Mouse (Mus musculus) limb, embryonic 11.5 days (tissue): ENCODE results near the gene Cse1l. TPM values are rescaled to one million over a fixed set of nuclear protein-coding genes. Genes with fewer than 3 reads are reported as not detected.

Experiments used
- ATAC-seq: fragments of 200-750 bp; cut with Nextera tagmentation; 2 replicates; pipeline ENCODE4 v1.8.0; 2017; ENCODE audit warnings: low read depth; ENCODE audit not compliant: insufficient number of reproducible peaks, low FRiP score, low TSS enrichment
- DNase-seq: peaks from one replicate; pipeline ENCODE4 v3.0.0-alpha.2; 2015; ENCODE audit warnings: low spot score
- H3K27ac ChIP-seq: fragments of 300-500 bp; sonication (generic); replicated peaks from 2 replicates; pipeline ENCODE4 v1.5.1; 2014; ENCODE audit warnings: low read depth, mild to moderate bottlenecking, low read length
- H3K27me3 ChIP-seq: fragments of 300-500 bp; sonication (generic); 2 replicates; pipeline ENCODE4 v1.6.1; 2014; ENCODE audit warnings: mild to moderate bottlenecking, low read length, mixed read lengths; ENCODE audit not compliant: control insufficient read depth, insufficient read depth
- H3K36me3 ChIP-seq: fragments of 300-500 bp; sonication (generic); 2 replicates; pipeline ENCODE4 v1.6.1; 2014; ENCODE audit warnings: mild to moderate bottlenecking, low read length, moderate library complexity, mixed read lengths; ENCODE audit not compliant: control insufficient read depth, insufficient read depth
- H3K4me1 ChIP-seq: fragments of 300-500 bp; sonication (generic); 2 replicates; pipeline ENCODE4 v1.6.1; 2014; ENCODE audit warnings: low read length, mixed read lengths; ENCODE audit not compliant: control insufficient read depth, insufficient read depth
- H3K4me2 ChIP-seq: fragments of 300-500 bp; sonication (generic); 2 replicates; pipeline ENCODE4 v1.6.1; 2014; ENCODE audit warnings: low read depth, mild to moderate bottlenecking, moderate library complexity; ENCODE audit not compliant: severe bottlenecking
- H3K4me3 ChIP-seq: fragments of 300-500 bp; sonication (generic); 2 replicates; pipeline ENCODE4 v1.5.1; 2014; ENCODE audit warnings: low read depth, low read length
- H3K9ac ChIP-seq: fragments of 300-500 bp; sonication (generic); 2 replicates; pipeline ENCODE4 v1.6.1; 2014; ENCODE audit warnings: mild to moderate bottlenecking, low read length
- H3K9me3 ChIP-seq: fragments of 300-500 bp; sonication (generic); 2 replicates; pipeline ENCODE4 v1.6.1; 2016; ENCODE audit warnings: low read length; ENCODE audit not compliant: control insufficient read depth
- WGBS: fragments of 180-500 bp; shearing (Covaris S2); extraction: QIAGEN DNeasy Blood & Tissue Kit; methylation state at CpG from one replicate; pipeline ENCODE4 v1.1.7; 2014; 5-methylcytosine and 5-hydroxymethylcytosine counted together
- polyA plus RNA-seq: library from polyadenylated mRNA; unstranded; fragments of >200 nt; fragmentation: Nextera tagmentation; extraction: Ambion mirVana; gene quantifications from 2 replicates; pipeline ENCODE4 v1.2.1, GENCODE M21; 2014

Gene Cse1l
- polyA plus RNA-seq, 1 experiment from 2014 or later = 226 TPM

- 73% methylated on average over 8 of the region's 8 CpGs for WGBS
- DNase-seq (no peak), ATAC-seq (no peak)
- no peak overlapping the region for H3K27ac ChIP-seq
- H3K4me2 ChIP-seq = no peak overlapping the region
- peaks cover 15% of the 10 kb centered on the region for H3K36me3 ChIP-seq
- no peaks in the 10 kb centered on the region for H3K27me3 ChIP-seq
- no peak overlapping the region for H3K4me3 ChIP-seq
- H3K9ac ChIP-seq = no peak overlapping the region
- no peaks in the 10 kb centered on the region for H3K9me3 ChIP-seq
- H3K4me1 ChIP-seq = no peaks in the 10 kb centered on the region
Observed at GRCm38 (mm10) chr2:166963257-166963656, 57.4 kb downstream of the Cse1l start.

DNA sequence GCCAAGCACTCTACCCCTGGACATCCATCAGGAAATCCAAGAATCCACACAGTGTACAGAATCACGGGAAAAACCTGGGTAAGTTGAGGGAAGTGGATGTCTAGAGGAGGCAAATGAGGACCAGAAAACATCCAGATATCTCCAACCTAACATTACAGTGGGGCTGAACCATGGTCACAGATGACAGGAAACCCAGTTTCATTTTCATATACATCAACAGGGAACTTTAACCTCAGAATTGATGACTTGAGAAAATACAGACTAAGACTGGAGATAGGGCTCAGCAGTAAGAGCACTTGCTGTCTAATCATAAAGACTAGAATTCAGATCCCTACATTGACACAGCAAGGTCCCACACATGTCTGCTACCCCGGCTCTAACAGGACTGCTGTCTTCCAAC is 58.9 kb downstream of the Cse1l start:
- Histone ChIP-seq H3K27me3 (no peaks in the 10 kb centered on the region), H3K9ac (no peak overlapping the region), H3K4me3 (no peak overlapping the region), H3K4me1 (no peaks in the 10 kb centered on the region), H3K4me2 (no peak overlapping the region), H3K9me3 (no peaks in the 10 kb centered on the region), H3K27ac (no peak overlapping the region), H3K36me3 (peaks cover 9% of the 10 kb centered on the region)
- 90% methylated on average over 2 of the region's 2 CpGs for WGBS
- no peak for DNase-seq
- no peak for ATAC-seq

DNA sequence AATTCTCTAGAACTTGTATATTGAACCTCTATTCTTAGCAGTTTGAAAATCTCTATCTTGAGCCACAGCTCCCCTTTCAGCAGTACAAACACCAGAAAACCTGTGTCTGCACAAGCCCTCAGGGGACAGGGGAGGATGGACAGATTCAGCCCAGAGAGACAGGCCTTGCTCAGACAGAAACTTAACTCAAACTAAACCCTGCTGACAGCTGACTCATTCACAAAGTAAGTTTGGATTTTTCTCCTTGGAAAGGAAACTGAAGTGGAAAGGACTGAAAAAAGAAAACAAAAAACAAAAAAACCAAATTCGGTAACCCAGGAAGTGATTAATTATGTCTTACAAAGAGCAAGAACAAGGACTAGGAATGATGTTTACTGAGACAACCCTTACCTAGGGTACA is 67.3 kb downstream of the Cse1l start:
- Histone ChIP-seq H3K27ac (no peak overlapping the region), H3K4me2 (no peak overlapping the region), H3K9me3 (no peaks in the 10 kb centered on the region), H3K36me3 (no peaks in the 10 kb centered on the region), H3K27me3 (no peaks in the 10 kb centered on the region), H3K9ac (no peak overlapping the region), H3K4me3 (no peak overlapping the region), H3K4me1 (peaks cover 11% of the 10 kb centered on the region; the same call in 1 of the 2 replicates)
- ATAC-seq (no peak), DNase-seq (no peak)
- 84% methylated on average over 1 of the region's 1 CpGs for WGBS

- Histone ChIP-seq H3K27me3 (no peaks in the 10 kb centered on the region), H3K4me2 (no peak overlapping the region), H3K36me3 (no peaks in the 10 kb centered on the region), H3K9me3 (no peaks in the 10 kb centered on the region), H3K4me1 (peaks cover 11% of the 10 kb centered on the region; the same call in 1 of the 2 replicates), H3K27ac (no peak overlapping the region), H3K4me3 (no peak overlapping the region), H3K9ac (no peak overlapping the region)
- 83% methylated on average over 6 of the region's 6 CpGs for WGBS
- no peak for DNase-seq
- ATAC-seq = no peak
Observed at GRCm38 (mm10) chr2:166974177-166974872, 68.5 kb downstream of the Cse1l start.

DNA sequence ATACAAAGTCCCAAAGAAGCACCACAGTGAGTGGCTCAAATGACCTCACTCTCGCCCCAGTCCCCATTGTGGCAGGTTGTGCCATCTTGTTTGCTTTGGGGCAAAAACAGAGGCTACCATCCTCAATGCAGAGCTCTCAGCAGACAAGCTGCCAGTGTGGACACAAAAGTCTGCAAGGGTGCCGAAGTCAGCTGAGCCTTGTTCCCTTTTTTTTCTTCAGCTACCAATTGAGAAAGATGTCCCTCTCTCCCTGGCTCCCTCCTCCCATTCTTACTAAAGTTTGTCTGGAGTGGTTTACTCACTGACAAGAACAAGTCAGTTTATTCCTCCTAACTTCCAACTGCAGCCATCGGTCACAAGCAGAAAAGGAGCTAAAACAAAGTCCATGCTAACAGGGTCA is 70.5 kb downstream of the Cse1l start:
- Histone ChIP-seq H3K36me3 (no peaks in the 10 kb centered on the region), H3K27me3 (no peaks in the 10 kb centered on the region), H3K9me3 (no peaks in the 10 kb centered on the region), H3K4me1 (peaks cover 11% of the 10 kb centered on the region; the same call in 1 of the 2 replicates), H3K9ac (no peak overlapping the region), H3K4me2 (no peak overlapping the region), H3K27ac (no peak overlapping the region), H3K4me3 (no peak overlapping the region)
- no peak for DNase-seq
- 83% methylated on average over 3 of the region's 3 CpGs for WGBS
- ATAC-seq = no peak

DNA sequence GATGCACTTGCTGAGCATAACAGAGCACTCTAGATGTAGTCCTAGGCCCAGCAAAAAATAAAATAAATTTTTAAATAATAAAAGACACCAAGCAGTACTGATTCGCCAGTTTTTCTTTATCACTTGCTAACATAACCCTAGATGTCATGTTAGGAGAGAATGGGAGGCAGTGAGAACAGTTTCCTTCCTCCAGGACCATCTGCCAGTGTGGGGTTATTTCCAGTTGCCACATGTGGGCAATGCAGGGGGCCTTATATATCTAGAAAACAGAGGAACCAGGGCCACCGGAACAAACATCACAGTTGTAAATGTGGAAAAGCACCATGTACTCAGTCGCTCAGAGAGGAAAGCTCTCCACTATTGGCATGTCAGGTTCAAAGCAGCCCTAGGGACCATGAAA is 71.7 kb downstream of the Cse1l start:
- Histone ChIP-seq H3K36me3 (no peaks in the 10 kb centered on the region), H3K9me3 (no peaks in the 10 kb centered on the region), H3K4me2 (no peak overlapping the region), H3K27ac (no peak overlapping the region), H3K9ac (no peak overlapping the region), H3K4me1 (peaks cover 11% of the 10 kb centered on the region; the same call in 1 of the 2 replicates), H3K27me3 (no peaks in the 10 kb centered on the region), H3K4me3 (no peak overlapping the region)
- DNase-seq (no peak), ATAC-seq (no peak)
- WGBS = 78% methylated on average over 3 of the region's 3 CpGs

DNA sequence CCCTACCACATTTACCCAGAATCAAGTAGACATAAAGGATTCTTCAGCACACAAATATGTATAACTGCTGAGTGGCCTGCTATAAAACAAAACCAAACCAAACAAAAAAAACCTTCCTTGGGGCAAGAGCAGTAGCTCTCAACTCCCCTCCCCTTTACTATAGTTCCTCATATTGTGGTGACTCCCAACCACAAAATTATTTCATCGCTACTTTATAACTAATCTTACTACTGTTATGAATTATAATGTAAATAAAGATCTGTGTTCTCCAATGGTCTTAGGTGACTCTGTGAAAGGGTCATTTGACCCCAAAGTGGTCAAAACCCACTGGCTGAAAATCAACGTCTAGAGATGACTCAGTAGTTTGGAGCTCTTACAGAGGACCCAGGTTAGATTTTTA is 74.3 kb downstream of the Cse1l start:
- Histone ChIP-seq H3K27me3 (no peaks in the 10 kb centered on the region), H3K4me3 (no peak overlapping the region), H3K4me1 (peaks cover 5% of the 10 kb centered on the region; the same call in 1 of the 2 replicates), H3K36me3 (no peaks in the 10 kb centered on the region), H3K9me3 (no peaks in the 10 kb centered on the region), H3K9ac (no peak overlapping the region), H3K4me2 (no peak overlapping the region), H3K27ac (no peak overlapping the region)
- WGBS = 94% methylated on average over 2 of the region's 2 CpGs
- no peak for ATAC-seq
- DNase-seq = no peak

- no peak overlapping the region for H3K27ac ChIP-seq
- H3K27me3 ChIP-seq = no peaks in the 10 kb centered on the region
- H3K9me3 ChIP-seq = no peaks in the 10 kb centered on the region
- DNase-seq (no peak), ATAC-seq (no peak)
- no peaks in the 10 kb centered on the region for H3K36me3 ChIP-seq
- no peak overlapping the region for H3K9ac ChIP-seq
- H3K4me2 ChIP-seq = no peak overlapping the region
- H3K4me1 ChIP-seq = no peaks in the 10 kb centered on the region
- 86% methylated on average over 4 of the region's 4 CpGs for WGBS
- no peak overlapping the region for H3K4me3 ChIP-seq
Observed at GRCm38 (mm10) chr2:166983351-166983894, 77.6 kb downstream of the Cse1l start.
